8 mouse cellular contexts compared by ENCODE assay signal in genomic region chr9:21768511-21769411, GRCm38 (mm10). TPM values are rescaled to one million over a fixed set of nuclear protein-coding genes. Genes with fewer than 3 reads are reported as not detected.
DNase-seq lines count a peak whose midpoint lies in the region; ATAC-seq and TF ChIP-seq lines count a peak whose summit lies in the region.

No protein-coding gene starts in this region.

- no peak for TF ChIP-seq CTCF in intestine, postnatal 0 days (IDR thresholded peaks at IDR 0.05; ENCODE audit: low read depth)
- TF ChIP-seq CTCF in stomach, postnatal 0 days (IDR thresholded peaks at IDR 0.05; ENCODE audit: low read depth) = no peak

- DNase-seq in kidney, adult 9 months = no peak
- peak; percentile 60 for DNase-seq in cerebellum, adult 8-10 months
- peak; percentile 71 to 73 for DNase-seq in heart, adult 18-20 months
- DNase-seq in stomach, postnatal 0 days (ENCODE audit: low spot score) = no peak
- no peak for DNase-seq in thymus, postnatal 14 days

- peaks cover 17% of the 10 kb centered on the region for H3K4me1 ChIP-seq in kidney, embryonic 15.5 days
- H3K4me1 ChIP-seq in intestine, postnatal 0 days (replicated peaks; ENCODE audit: control insufficient read depth, insufficient read depth, low read length) = no peaks in the 10 kb centered on the region
- H3K4me1 ChIP-seq in stomach, postnatal 0 days (replicated peaks; ENCODE audit: control insufficient read depth, insufficient read depth) = no peaks in the 10 kb centered on the region

- no peak; the same call in 1 of the 2 replicates for ATAC-seq in kidney, embryonic 15.5 days (replicated peaks; ENCODE audit: low FRiP score)
- no peak for ATAC-seq in intestine, postnatal 0 days
- peak; percentile 36; the same call in 1 of the 2 replicates for ATAC-seq in stomach, postnatal 0 days (ENCODE audit: low FRiP score, low TSS enrichment)
- ATAC-seq in CD4-positive, CD25-positive, alpha-beta regulatory T cell, adult 4 months = no peak

- H3K9me3 ChIP-seq in kidney, embryonic 15.5 days (replicated peaks) = no peaks in the 10 kb centered on the region
- no peaks in the 10 kb centered on the region for H3K9me3 ChIP-seq in intestine, postnatal 0 days (ENCODE audit: control insufficient read depth)
- H3K9me3 ChIP-seq in stomach, postnatal 0 days (ENCODE audit: control insufficient read depth, low read length) = no peaks in the 10 kb centered on the region

- no peak overlapping the region for H3K4me2 ChIP-seq in kidney, embryonic 15.5 days
- no peak overlapping the region for H3K4me2 ChIP-seq in intestine, postnatal 0 days (replicated peaks; ENCODE audit: low read depth)
- no peak overlapping the region for H3K4me2 ChIP-seq in stomach, postnatal 0 days (replicated peaks; ENCODE audit: low read depth)

- no peak for TF ChIP-seq EP300 in stomach, postnatal 0 days (optimal IDR thresholded peaks at IDR 0.05)

- no peak overlapping the region for H3K4me3 ChIP-seq in kidney, embryonic 15.5 days (replicated peaks)
- H3K4me3 ChIP-seq in intestine, postnatal 0 days (ENCODE audit: low read depth, low read length) = no peak overlapping the region
- no peak overlapping the region for H3K4me3 ChIP-seq in stomach, postnatal 0 days (ENCODE audit: low read depth, low read length)

- peak overlapping the region; percentile 68 for H3K27ac ChIP-seq in kidney, embryonic 15.5 days
- 0 out of 2 replicates have a peak overlapping the region, but pooled peaks have one; percentile 60 for H3K27ac ChIP-seq in intestine, postnatal 0 days (ENCODE audit: low read depth, low read length)
- H3K27ac ChIP-seq in stomach, postnatal 0 days (replicated peaks) = peak overlapping the region; percentile 61

- 61% methylated on average over 13 of the region's 13 CpGs for WGBS in kidney, embryonic 15.5 days
- 72% methylated on average over 13 of the region's 13 CpGs for WGBS in intestine, postnatal 0 days
- WGBS in stomach, postnatal 0 days = 43% methylated on average over 13 of the region's 13 CpGs

- no peaks in the 10 kb centered on the region for H3K27me3 ChIP-seq in kidney, embryonic 15.5 days
- H3K27me3 ChIP-seq in intestine, postnatal 0 days (replicated peaks; ENCODE audit: control insufficient read depth, insufficient read depth, low read length) = no peaks in the 10 kb centered on the region
- H3K27me3 ChIP-seq in stomach, postnatal 0 days (ENCODE audit: control insufficient read depth, insufficient read depth, low read length) = no peaks in the 10 kb centered on the region

- H3K36me3 ChIP-seq in kidney, embryonic 15.5 days = peaks cover 71% of the 10 kb centered on the region
- peaks cover 32% of the 10 kb centered on the region for H3K36me3 ChIP-seq in intestine, postnatal 0 days (ENCODE audit: control insufficient read depth, insufficient read depth)
- H3K36me3 ChIP-seq in stomach, postnatal 0 days (ENCODE audit: control insufficient read depth, insufficient read depth, low read length) = peaks cover 16% of the 10 kb centered on the region

- no peak overlapping the region for H3K9ac ChIP-seq in kidney, embryonic 15.5 days
- H3K9ac ChIP-seq in intestine, postnatal 0 days (ENCODE audit: low read depth, low read length) = no peak overlapping the region
- no peak overlapping the region for H3K9ac ChIP-seq in stomach, postnatal 0 days (ENCODE audit: low read length)

RNA-seq across cellular contexts. Expression of gene Spc24, which starts 8.7 kb away (rescaled TPM):
- polyA plus RNA-seq in kidney, embryonic 15.5 days (2015; fragmentation: Nextera tagmentation; extraction: Ambion mirVana) = 126 and 135 TPM in 2 replicates
- total RNA-seq in heart, adult 18-20 months (2021) = 1 to 10 TPM; 4.7 to 6.4 TPM
- polyA plus RNA-seq in intestine, postnatal 0 days (2015; fragmentation: Nextera tagmentation; extraction: Ambion mirVana) = 23.5 and 32.4 TPM in 2 replicates
- polyA plus RNA-seq in stomach, postnatal 0 days (2015; fragmentation: Nextera tagmentation; extraction: Ambion mirVana) = 29.2 and 31.2 TPM in 2 replicates
- 10 to 100 TPM in 1 of 2 experiments, 1 to 10 TPM in 1; 6.5 to 13.5 TPM for polyA plus RNA-seq in CD4-positive, CD25-positive, alpha-beta regulatory T cell, adult 4 months (2017; shearing (Covaris generic))

RNA-seq across cellular contexts. Expression of gene Kank2, which starts 29.8 kb away (rescaled TPM):
- polyA plus RNA-seq in kidney, embryonic 15.5 days (2015; fragmentation: Nextera tagmentation; extraction: Ambion mirVana) = 18.7 and 23.2 TPM in 2 replicates
- total RNA-seq in heart, adult 18-20 months (2021) = 10 to 100 TPM; 58.1 to 60.8 TPM
- polyA plus RNA-seq in intestine, postnatal 0 days (2015; fragmentation: Nextera tagmentation; extraction: Ambion mirVana) = 6.4 TPM in 2 replicates
- polyA plus RNA-seq in stomach, postnatal 0 days (2015; fragmentation: Nextera tagmentation; extraction: Ambion mirVana) = 7.3 and 7.5 TPM in 2 replicates
- not detected for polyA plus RNA-seq in CD4-positive, CD25-positive, alpha-beta regulatory T cell, adult 4 months (2017; shearing (Covaris generic))

RNA-seq across cellular contexts. Expression of gene Ldlr, which starts 45.5 kb away (rescaled TPM):
- 28.9 and 34.9 TPM in 2 replicates for polyA plus RNA-seq in kidney, embryonic 15.5 days (2015; fragmentation: Nextera tagmentation; extraction: Ambion mirVana)
- total RNA-seq in heart, adult 18-20 months (2021) = 1 to 10 TPM; 1.9 to 2.4 TPM
- polyA plus RNA-seq in intestine, postnatal 0 days (2015; fragmentation: Nextera tagmentation; extraction: Ambion mirVana) = 22.8 and 26.6 TPM in 2 replicates
- 28.9 and 30.4 TPM in 2 replicates for polyA plus RNA-seq in stomach, postnatal 0 days (2015; fragmentation: Nextera tagmentation; extraction: Ambion mirVana)
- polyA plus RNA-seq in CD4-positive, CD25-positive, alpha-beta regulatory T cell, adult 4 months (2017; shearing (Covaris generic)) = 10 to 100 TPM; 17.9 to 42.0 TPM

Comparison
In these comparisons a context has a peak if more than half of its experiments do, and no peak if none do; other contexts are left out.
1. DNase-seq: peak in cerebellum, adult 8-10 months (single experiment) and heart, adult 18-20 months (2 of 2); none in kidney, adult 9 months (single experiment), stomach, postnatal 0 days (single experiment) and thymus, postnatal 14 days (single experiment).
2. Peak in every context shown above with its lines, with median percentiles within 50 percentile points of each other: H3K27ac ChIP-seq.